Mouse (Mus musculus): ENCODE results near the gene Ggcx.

DNA sequence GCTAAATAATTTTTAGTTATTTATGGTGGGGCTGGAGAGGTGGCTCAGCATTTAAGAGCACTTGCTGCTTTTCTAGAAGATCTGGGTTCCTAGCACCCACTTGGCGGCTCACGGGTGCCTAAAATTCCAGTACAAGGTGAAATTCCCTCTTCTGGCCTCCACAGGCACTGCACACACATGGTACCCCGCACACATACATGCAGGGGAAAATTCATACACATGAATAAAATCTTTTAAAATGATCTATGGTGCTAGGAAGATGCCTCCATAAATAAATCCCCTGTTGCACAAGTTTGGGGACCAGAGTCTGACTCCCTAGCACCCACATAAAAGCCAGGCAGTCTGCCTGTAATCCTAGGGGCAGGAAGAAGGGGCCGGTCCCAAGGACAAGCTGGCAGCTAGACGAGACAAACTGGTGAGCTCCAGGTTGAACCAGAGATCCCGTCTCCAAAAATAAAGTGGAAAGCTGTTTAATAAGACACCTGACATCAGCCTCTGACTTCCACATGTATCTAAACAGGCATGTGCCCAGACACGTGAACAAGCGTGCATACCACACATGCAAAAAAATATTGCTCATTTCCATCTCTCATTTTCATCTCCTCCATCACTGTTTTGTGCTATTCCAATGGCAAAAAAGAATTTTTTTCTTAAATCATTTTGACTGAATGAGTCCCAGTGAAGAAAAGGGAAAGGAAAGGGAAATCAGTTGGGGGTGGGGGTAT lies 35.4 kb upstream of the Ggcx start:
- TF ChIP-seq CTCF (IDR thresholded peaks at IDR 0.05; ENCODE audit: borderline replicate concordance, extremely low read depth, insufficient read depth, insufficient read length) (no peak), POLR2A (IDR thresholded peaks at IDR 0.05; ENCODE audit: borderline replicate concordance, extremely low read depth, insufficient read depth, insufficient read length, poor library complexity, severe bottlenecking) (no peak)
